Mouse (Mus musculus) small intestine, adult 2 months (tissue): ENCODE measurements around the gene Pqlc2. TPM values are rescaled to one million over a fixed set of nuclear protein-coding genes. Genes with fewer than 3 reads are reported as not detected.

Experiments
- H3K27ac ChIP-seq: fragments of 200-500 bp; 2 replicates; pipeline ENCODE4 v1.5.1; 2012; ENCODE audit warnings: low read depth, low read length, control low read depth, inconsistent platforms; ENCODE audit not compliant: insufficient read depth
- H3K27me3 ChIP-seq: fragments of 200-500 bp; 2 replicates; pipeline ENCODE4 v1.6.1; 2012; ENCODE audit warnings: mild to moderate bottlenecking, moderate library complexity, low read length, inconsistent platforms; ENCODE audit not compliant: control insufficient read depth, insufficient read depth
- H3K36me3 ChIP-seq: fragments of 200-500 bp; 2 replicates; pipeline ENCODE4 v1.6.1; 2012; ENCODE audit warnings: mild to moderate bottlenecking, low read length, control low read depth, inconsistent platforms; ENCODE audit not compliant: control insufficient read depth, insufficient read depth
- H3K4me1 ChIP-seq: fragments of 200-500 bp; 2 replicates; pipeline ENCODE4 v1.6.1; 2012; ENCODE audit warnings: low read length, inconsistent platforms, mixed read lengths; ENCODE audit not compliant: control insufficient read depth, insufficient read depth, insufficient read length
- H3K4me3 ChIP-seq: fragments of 200-500 bp; 2 replicates; pipeline ENCODE4 v1.5.1; 2012; ENCODE audit warnings: low read depth, mild to moderate bottlenecking, control low read depth, inconsistent platforms, low read length, moderate library complexity
- CTCF ChIP-seq: fragments of 200-500 bp; IDR thresholded peaks from 2 replicates; pipeline ENCODE4 v1.5.1; 2012; ENCODE audit warnings: low read depth, mild to moderate bottlenecking, control low read depth, inconsistent platforms, low read length, moderate library complexity, mixed read lengths; ENCODE audit not compliant: insufficient replicate concordance, insufficient read length; ENCODE audit errors: extremely low read depth
- POLR2A ChIP-seq: fragments of 200-500 bp; IDR thresholded peaks from 2 replicates; pipeline ENCODE4 v1.6.1; 2012; ENCODE audit warnings: low read depth, mild to moderate bottlenecking, control low read depth, inconsistent platforms, low read length, moderate library complexity
- WGBS: fragments of 180-500 bp; shearing (Covaris S2); methylation state at CpG from one replicate; pipeline ENCODE4 v1.1.7; 2018; 5-methylcytosine and 5-hydroxymethylcytosine counted together
- polyA plus RNA-seq: library from polyadenylated mRNA; depleted of rRNA; stranded (reverse); fragments of >200 nt; gene quantifications from 2 replicates; pipeline ENCODE4 v1.2.3, GENCODE M21; 2012

The Pqlc2 gene
- polyA plus RNA-seq, 1 experiment: 49.8 TPM

GRCm38 (mm10) chr4:139274573-139274972 lies 35.9 kb downstream of the Pqlc2 start:
- Histone ChIP-seq H3K36me3 (peaks cover 48% of the 10 kb centered on the region), H3K4me3 (no peak overlapping the region), H3K27me3 (no peaks in the 10 kb centered on the region), H3K4me1 (no peaks in the 10 kb centered on the region), H3K27ac (no peak overlapping the region)
- no peak for TF ChIP-seq CTCF
- no peak for TF ChIP-seq POLR2A
- WGBS: 83% methylated on average over 7 of the region's 7 CpGs

- Histone ChIP-seq H3K4me3 (no peak overlapping the region), H3K36me3 (peaks cover 56% of the 10 kb centered on the region), H3K4me1 (no peaks in the 10 kb centered on the region), H3K27me3 (no peaks in the 10 kb centered on the region), H3K27ac (no peak overlapping the region)
- WGBS: 86% methylated on average over 10 of the region's 10 CpGs
- TF ChIP-seq POLR2A (no peak), CTCF (no peak)
Observed at GRCm38 (mm10) chr4:139272951-139273680, 37.4 kb downstream of the Pqlc2 start.

GRCm38 (mm10) chr4:139271562-139271961 lies 38.9 kb downstream of the Pqlc2 start:
- WGBS: 68% methylated on average over 9 of the region's 9 CpGs
- no peak overlapping the region for H3K4me3 ChIP-seq
- TF ChIP-seq POLR2A (no peak), CTCF (no peak)

GRCm38 (mm10) chr4:139270168-139270567 lies 40.3 kb downstream of the Pqlc2 start:
- Histone ChIP-seq H3K4me1 (no peaks in the 10 kb centered on the region), H3K27me3 (no peaks in the 10 kb centered on the region), H3K36me3 (peaks cover 62% of the 10 kb centered on the region), H3K4me3 (no peak overlapping the region), H3K27ac (no peak overlapping the region)
- WGBS: 96% methylated on average over 3 of the region's 3 CpGs
- TF ChIP-seq CTCF (no peak), POLR2A (no peak)

More at GRCm38 (mm10) chr4:139271562-139271961, 38.9 kb downstream of the Pqlc2 start:
- Histone ChIP-seq H3K27me3 (no peaks in the 10 kb centered on the region), H3K36me3 (peaks cover 65% of the 10 kb centered on the region), H3K27ac (no peak overlapping the region), H3K4me1 (no peaks in the 10 kb centered on the region)

GRCm38 (mm10) chr4:139268242-139268641 lies 42.3 kb downstream of the Pqlc2 start:
- H3K4me3 ChIP-seq: no peak overlapping the region
- peaks cover 68% of the 10 kb centered on the region for H3K36me3 ChIP-seq
- no peaks in the 10 kb centered on the region for H3K4me1 ChIP-seq
- H3K27ac ChIP-seq: no peak overlapping the region
- TF ChIP-seq POLR2A (no peak), CTCF (no peak)
- 83% methylated on average over 1 of the region's 1 CpGs for WGBS
- H3K27me3 ChIP-seq: no peaks in the 10 kb centered on the region

GRCm38 (mm10) chr4:139267335-139267734 lies 43.2 kb downstream of the Pqlc2 start:
- Histone ChIP-seq H3K4me1 (no peaks in the 10 kb centered on the region), H3K4me3 (no peak overlapping the region), H3K27me3 (no peaks in the 10 kb centered on the region), H3K36me3 (peaks cover 71% of the 10 kb centered on the region), H3K27ac (no peak overlapping the region)
- TF ChIP-seq POLR2A: no peak
- no peak for TF ChIP-seq CTCF
- 88% methylated on average over 3 of the region's 3 CpGs for WGBS

GRCm38 (mm10) chr4:139266500-139266865 lies 44.0 kb downstream of the Pqlc2 start:
- H3K27me3 ChIP-seq: no peaks in the 10 kb centered on the region
- no peak overlapping the region for H3K27ac ChIP-seq
- 88% methylated on average over 7 of the region's 7 CpGs for WGBS
- H3K4me3 ChIP-seq: no peak overlapping the region
- H3K36me3 ChIP-seq: peaks cover 72% of the 10 kb centered on the region
- no peak for TF ChIP-seq POLR2A
- no peak for TF ChIP-seq CTCF
- H3K4me1 ChIP-seq: no peaks in the 10 kb centered on the region

- TF ChIP-seq CTCF: no peak
- no peak for TF ChIP-seq POLR2A
- H3K27me3 ChIP-seq: no peaks in the 10 kb centered on the region
- peaks cover 75% of the 10 kb centered on the region for H3K36me3 ChIP-seq
- H3K4me1 ChIP-seq: no peaks in the 10 kb centered on the region
- H3K4me3 ChIP-seq: no peak overlapping the region
- WGBS: 85% methylated on average over 13 of the region's 13 CpGs
- no peak overlapping the region for H3K27ac ChIP-seq
Observed at GRCm38 (mm10) chr4:139265783-139266499, 44.6 kb downstream of the Pqlc2 start.
